Mouse (Mus musculus) testis, postnatal 10 days (tissue): ENCODE results near the gene Entpd2.

Experiments
- DNase-seq: peaks from one replicate; pipeline ENCODE4 v3.0.0; 2021; ENCODE audit warnings: low spot score

Gene Entpd2

DNA sequence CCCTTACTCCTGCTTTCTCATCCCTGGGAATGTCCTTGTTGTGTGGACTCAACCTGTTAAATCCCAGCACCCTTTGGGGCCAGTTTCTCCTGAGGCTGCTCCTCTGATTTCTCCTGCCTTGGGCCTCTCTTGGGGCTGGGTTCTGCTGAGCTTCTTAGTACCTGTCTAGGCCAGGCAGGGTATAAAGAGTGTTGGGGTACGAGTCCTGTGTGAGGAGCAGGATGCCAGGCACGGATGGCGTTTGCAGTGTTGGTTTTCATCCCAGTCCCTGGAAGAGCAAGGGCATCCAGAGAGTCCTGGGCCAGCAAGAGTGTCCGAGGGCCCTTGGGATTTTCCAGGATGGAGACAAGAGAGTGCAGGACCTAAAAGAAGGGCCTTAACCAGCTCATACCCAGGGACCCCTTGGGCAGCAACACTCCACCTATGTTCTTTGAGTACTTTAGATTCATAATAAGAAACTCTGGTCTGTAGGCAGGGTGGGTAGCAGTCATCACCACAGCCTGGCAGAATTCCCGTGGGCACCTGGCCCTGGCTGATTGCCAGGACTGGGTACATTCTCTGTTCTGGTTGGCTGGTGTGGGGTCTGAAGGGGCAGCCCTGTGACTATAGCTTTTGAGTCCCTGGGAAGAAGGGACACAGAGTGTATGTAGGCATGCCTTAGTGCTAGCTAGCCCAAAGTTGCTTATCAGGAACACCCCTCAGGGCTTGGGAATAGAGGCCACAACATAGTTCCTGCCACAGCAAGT, 33.9 kb downstream of the Entpd2 start:
- DNase-seq: no peak

DNA sequence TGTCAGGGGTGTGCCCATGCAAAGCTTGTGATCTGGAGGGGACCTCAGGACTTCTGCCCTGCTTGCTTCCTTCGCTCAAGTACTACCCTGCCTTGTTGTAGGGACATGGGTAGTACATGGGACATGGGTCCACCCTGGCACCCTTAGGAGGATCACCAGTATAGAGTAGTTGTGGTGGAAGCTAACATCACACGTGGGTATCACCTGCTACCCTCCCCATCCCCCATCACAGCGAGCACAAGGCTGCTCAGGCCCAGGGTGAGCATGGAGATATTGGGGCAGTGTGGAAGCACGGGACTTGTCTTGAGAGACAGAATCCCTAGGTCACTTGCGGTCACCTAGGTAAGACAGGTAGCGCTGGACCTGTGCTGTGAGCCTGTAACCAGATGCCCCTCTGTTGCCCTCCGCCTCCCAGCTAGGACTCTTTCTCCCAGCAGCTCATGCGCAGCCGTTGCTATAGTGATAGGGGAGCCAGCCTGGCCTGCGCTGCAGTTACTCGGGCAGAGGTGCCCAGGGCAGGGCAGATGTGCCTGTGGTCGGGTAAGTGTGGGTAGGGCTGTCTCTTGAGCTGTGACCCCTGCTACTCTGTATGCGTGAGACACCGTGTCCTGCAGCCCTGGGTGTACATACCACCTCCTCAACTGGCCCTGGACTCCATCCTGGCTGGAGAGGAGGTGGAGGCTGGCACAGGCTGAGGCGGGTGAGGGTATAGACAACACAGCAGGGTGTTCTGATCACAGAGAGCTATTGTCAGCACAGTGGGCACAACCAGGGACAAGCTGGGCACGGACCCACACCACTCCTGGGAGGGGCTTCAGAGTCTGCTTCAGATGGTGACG, 34.9 kb downstream of the Entpd2 start:
- no peak for DNase-seq

DNA sequence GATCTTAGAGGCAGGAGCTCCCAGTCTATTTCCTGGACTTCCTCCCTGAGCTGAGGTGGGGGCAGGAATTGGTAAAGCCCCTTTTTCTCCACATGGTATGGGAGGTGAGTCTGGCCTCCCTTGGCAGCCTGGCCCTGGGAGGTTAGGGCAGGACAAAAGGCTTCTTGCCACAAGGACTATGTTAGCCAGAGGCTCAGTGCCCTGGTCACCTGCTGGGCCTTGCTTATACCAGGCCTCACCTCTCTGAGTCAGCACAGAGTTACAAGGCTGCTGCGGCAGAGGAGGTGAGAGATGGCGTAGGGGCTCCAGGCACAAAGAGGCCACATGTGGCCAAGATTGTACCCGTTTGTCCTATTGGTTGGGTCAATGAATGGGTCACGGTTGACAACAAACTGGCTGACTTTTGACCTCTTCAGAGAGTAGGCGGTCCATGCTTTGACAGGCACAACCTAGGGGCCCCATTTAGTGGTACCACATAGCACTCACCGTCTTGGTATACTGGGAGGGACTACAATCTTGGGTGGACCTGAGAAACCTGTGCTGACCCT, 35.7 kb downstream of the Entpd2 start:
- no peak for DNase-seq

DNA sequence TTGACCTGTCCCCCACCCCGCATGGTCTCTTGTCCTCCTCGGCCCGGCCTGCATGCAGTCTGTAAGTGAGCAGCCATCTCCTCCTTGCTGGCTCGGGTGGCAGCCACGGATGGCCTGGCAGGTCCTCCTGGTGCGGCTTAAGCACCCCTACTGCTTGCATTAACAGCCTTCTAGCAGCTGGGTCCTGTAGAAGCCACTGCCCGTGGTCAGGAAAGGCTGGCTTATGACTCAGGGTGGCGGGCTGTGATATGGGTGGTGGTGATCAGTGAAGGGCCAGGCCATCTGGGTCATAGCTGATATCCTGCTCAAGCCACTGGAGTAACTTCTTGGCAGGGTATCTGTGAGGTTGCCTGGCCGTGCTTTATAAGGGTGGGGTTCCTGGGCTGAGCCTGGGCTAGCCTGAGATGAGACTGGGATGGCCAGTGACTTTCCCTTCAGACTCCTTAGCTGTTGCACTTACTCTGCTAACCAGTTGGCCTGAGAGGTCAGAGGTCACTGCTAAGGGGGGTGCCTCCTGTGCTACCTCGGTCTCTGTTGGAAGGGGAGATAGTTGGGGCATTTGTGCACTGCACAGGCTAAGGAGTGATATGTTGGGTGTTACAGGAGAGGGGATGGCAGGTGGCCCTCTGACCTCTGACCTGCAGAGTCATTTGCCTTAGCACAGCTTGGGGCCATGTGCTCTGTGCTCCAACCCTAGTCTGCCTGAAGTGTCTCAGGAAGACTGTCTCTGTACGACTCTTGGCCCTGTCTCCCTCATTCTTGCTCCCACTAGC, 36.8 kb downstream of the Entpd2 start:
- no peak for DNase-seq

DNA sequence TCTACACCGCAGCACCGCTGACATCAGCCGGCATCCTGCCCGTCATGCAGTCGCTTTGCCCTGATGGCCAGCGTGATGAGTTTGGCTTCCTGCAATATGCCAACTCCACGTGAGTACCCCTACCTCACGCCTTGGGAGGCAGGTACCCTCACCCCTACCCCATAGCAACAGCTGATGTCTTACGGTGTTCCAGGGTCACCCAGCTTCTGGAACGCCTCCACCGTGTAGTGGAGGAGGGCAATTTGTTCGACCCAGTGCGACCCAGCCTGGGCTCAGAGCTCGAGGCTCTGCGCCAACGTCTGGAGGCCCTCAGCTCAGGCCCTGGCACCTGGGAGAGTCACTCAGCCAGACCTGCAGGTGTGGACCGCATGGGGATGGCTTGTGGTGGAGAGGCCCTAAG, 37.4 kb downstream of the Entpd2 start:
- no peak for DNase-seq

DNA sequence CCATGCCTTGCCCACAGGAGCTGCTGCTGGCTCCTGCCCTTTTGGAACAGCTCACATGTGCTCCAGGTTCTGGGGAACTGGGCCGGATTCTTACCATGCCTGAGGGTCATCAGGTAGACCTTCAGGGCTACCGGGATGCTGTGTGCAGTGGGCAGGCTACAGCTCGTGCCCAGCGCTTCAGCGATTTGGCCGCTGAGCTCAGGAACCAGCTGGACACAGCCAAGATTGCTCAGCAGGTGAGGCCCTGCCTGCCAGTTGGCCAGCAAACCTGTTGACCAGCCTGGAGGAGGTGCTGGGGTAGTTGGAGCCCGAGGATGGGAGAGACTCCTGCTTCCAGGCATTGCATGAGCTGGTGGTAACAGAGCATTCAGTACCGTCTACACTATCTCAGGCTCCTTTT, 38.6 kb downstream of the Entpd2 start:
- DNase-seq: no peak

DNA sequence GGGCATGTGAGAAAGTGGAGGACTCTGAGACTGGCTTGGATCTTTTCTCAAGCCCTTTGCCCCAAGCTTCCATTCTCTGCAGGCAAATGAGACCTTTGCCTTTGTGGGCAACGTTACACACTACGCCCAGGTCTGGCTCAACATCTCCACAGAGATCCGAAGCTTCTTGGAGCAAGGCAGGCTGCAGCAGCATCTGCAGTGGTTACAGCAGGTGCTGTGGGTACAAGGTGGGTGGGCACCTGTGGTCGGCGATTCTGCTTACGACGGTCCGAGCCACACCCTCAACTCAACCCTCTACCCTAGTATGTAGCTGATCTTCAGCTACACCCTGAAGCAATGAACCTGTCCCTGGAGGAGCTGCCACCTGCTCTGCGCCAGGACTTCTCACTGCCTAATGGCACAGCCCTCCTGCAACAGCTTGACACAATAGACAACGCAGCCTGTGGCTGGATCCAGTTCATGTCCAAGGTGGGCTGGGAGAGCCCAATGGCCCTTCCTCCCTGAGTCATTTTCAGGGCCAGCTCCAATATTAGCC, 40.7 kb downstream of the Entpd2 start:
- no peak for DNase-seq

DNA sequence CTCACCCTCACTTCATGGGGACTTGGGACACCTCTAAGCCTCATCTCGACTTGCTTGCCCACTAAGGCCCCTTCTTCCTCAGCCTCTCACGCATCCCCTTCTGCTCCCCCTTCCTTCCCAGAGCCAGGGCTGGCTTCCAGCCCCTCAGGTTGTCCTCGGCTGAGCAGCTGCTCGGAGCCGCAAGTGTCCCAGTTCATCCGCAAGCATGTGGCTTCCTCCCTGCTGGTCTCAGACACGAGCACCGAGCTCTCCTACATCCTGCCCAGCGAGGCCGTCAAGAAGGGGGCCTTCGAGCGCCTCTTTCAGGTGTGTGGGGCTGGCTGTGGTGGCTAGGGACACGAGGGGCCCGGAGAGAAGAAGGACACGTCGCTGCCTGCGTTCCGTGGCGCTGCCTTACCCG, 45.4 kb downstream of the Entpd2 start:
- DNase-seq: no peak

DNA sequence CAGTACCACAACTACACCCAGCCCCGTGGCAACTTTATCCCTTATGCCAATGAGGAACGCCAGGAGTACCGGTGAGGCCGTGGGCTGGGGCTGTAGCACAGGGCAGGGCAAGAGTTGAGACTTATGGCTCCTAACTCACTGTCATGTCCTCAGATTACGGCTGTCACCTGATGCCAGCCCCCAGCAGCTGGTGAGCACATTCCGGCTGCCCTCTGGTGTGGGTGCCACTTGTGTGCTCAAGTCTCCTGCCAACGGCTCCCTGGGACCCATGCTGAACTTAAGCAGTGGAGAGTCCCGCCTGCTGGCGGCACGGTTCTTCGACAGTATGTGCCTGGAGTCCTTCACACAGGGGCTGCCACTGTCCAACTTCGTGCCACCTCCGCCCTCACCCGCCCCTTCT, 47.0 kb downstream of the Entpd2 start:
- DNase-seq: no peak
